Mouse (Mus musculus) midbrain, postnatal 0 days (tissue): ENCODE measurements around the gene Zcchc10. TPM values are rescaled to one million over a fixed set of nuclear protein-coding genes. Genes with fewer than 3 reads are reported as not detected.
A peak's percentile ranks its signal among the peaks of the same experiment; 100 is the strongest.

Source experiments
- ATAC-seq: fragments of 200-750 bp; cut with Nextera tagmentation; 2 replicates; pipeline ENCODE4 v1.8.0; 2017; ENCODE audit warnings: moderate number of reproducible peaks, mild to moderate bottlenecking, moderate TSS enrichment, moderate library complexity; ENCODE audit not compliant: low FRiP score
- DNase-seq: peaks from one replicate; pipeline ENCODE4 v3.0.0-alpha.2; 2015; ENCODE audit warnings: low spot score
- H3K27ac ChIP-seq: fragments of 300-500 bp; sonication (generic); 2 replicates; pipeline ENCODE4 v1.5.1; 2014; ENCODE audit warnings: low read depth, mild to moderate bottlenecking, low read length, mixed read lengths
- H3K27me3 ChIP-seq: fragments of 300-500 bp; sonication (generic); 2 replicates; pipeline ENCODE4 v1.6.1; 2014; ENCODE audit warnings: low read length, control low read depth, mixed read lengths; ENCODE audit not compliant: insufficient read depth
- H3K36me3 ChIP-seq: fragments of 300-500 bp; sonication (generic); 2 replicates; pipeline ENCODE4 v1.6.1; 2014; ENCODE audit warnings: low read length, control low read depth, mixed read lengths; ENCODE audit not compliant: insufficient read depth
- H3K4me1 ChIP-seq: fragments of 300-500 bp; sonication (generic); 2 replicates; pipeline ENCODE4 v1.6.1; 2014; ENCODE audit warnings: mild to moderate bottlenecking, control low read depth, antibody characterized with exemption, low read length, mixed read lengths; ENCODE audit not compliant: insufficient read depth
- H3K4me2 ChIP-seq: fragments of 300-500 bp; sonication (generic); 2 replicates; pipeline ENCODE4 v1.6.1; 2014; ENCODE audit warnings: low read depth, mild to moderate bottlenecking, low read length, mixed read lengths; ENCODE audit not compliant: poor library complexity, severe bottlenecking
- H3K4me3 ChIP-seq: fragments of 300-500 bp; sonication (generic); 2 replicates; pipeline ENCODE4 v1.5.1; 2014; ENCODE audit warnings: low read depth, mild to moderate bottlenecking, low read length, moderate library complexity
- H3K9ac ChIP-seq: fragments of 300-500 bp; sonication (generic); replicated peaks from 2 replicates; pipeline ENCODE4 v1.6.1; 2014; ENCODE audit warnings: mild to moderate bottlenecking, low read length, moderate library complexity, mixed read lengths; ENCODE audit not compliant: poor library complexity, severe bottlenecking
- H3K9me3 ChIP-seq: fragments of 300-500 bp; sonication (generic); 2 replicates; pipeline ENCODE4 v1.6.1; 2016; ENCODE audit warnings: low read length, control low read depth
- CTCF ChIP-seq: IDR thresholded peaks from 2 replicates; pipeline ENCODE4 v1.5.1; 2016; ENCODE audit warnings: antibody characterized with exemption, mild to moderate bottlenecking
- WGBS: fragments of 180-500 bp; shearing (Covaris S2); extraction: QIAGEN DNeasy Blood & Tissue Kit; methylation state at CpG from one replicate; pipeline ENCODE4 v1.1.7; 2014; 5-methylcytosine and 5-hydroxymethylcytosine counted together
- polyA plus RNA-seq: library from polyadenylated mRNA; unstranded; fragments of >200 nt; fragmentation: Nextera tagmentation; extraction: Ambion mirVana; gene quantifications from 2 replicates; pipeline ENCODE4 v1.2.1, GENCODE M21; 2015
- total RNA-seq: library from RNA; depleted of rRNA; stranded (reverse); fragments of >200 nt; gene quantifications from 2 replicates; pipeline ENCODE4 v1.2.3, GENCODE M21; 2014; rRNA removed

The Zcchc10 gene
- total and polyA plus RNA-seq, 2 experiments from 2014 or later = 0.11 to 17.4 TPM

- no peaks in the 10 kb centered on the region for H3K4me1 ChIP-seq
- under 1% methylated on average over 34 of the region's 35 CpGs for WGBS
- peak; percentile 77 for DNase-seq
- peak overlapping the region; percentile 78 for H3K4me2 ChIP-seq
- peak overlapping the region; percentile 97 for H3K9ac ChIP-seq
- peak overlapping the region; percentile 96 for H3K4me3 ChIP-seq
- no peaks in the 10 kb centered on the region for H3K27me3 ChIP-seq
- no peaks in the 10 kb centered on the region for H3K36me3 ChIP-seq
- ATAC-seq = peak; percentile 53
- H3K9me3 ChIP-seq = no peaks in the 10 kb centered on the region
- no peak for TF ChIP-seq CTCF
- peak overlapping the region; percentile 99 for H3K27ac ChIP-seq
These were observed 26.9 kb downstream of the Zcchc10 start for GRCm38 (mm10) chr11:53351224-53351942.

- Histone ChIP-seq H3K27ac (peak overlapping the region; percentile 99), H3K9ac (peak overlapping the region; percentile 97), H3K4me2 (peak overlapping the region; percentile 78), H3K4me3 (peak overlapping the region; percentile 96), H3K36me3 (no peaks in the 10 kb centered on the region), H3K27me3 (no peaks in the 10 kb centered on the region), H3K4me1 (no peaks in the 10 kb centered on the region), H3K9me3 (no peaks in the 10 kb centered on the region)
- WGBS = 3% methylated on average over 14 of the region's 14 CpGs
- no peak for ATAC-seq
- no peak for TF ChIP-seq CTCF
- peak; percentile 1 for DNase-seq
These were observed 27.6 kb downstream of the Zcchc10 start for GRCm38 (mm10) chr11:53351943-53352590.

DNA sequence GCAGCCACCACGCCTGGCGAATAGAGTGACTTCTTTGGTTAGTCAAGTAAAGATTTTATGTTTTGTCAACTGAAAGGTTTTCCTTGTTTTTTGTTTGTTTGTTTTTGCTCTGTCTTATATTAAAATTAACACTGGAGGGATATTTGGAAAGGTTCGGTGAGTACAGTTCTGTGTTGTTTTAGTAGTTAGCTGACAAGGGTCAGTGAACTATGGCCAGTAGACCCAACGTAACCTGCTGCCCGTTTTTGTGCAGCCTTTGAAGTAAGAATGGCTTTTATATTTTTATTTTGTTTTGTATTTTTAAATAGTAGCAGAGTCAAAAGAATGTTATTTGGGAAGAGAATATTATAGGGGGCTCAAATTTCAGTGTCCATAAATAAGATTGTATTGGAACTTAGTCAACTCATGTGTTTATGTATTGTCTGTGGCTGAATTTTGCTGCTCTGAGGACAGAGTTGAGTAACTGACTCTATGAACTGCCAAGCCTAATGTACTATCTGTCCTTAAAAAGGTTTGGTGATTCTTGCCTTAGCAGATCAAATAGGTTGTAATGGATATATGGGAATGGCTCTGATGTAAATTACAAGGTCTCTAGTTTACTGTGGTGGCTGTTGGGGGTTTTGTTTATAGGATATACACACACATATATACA is 34.2 kb downstream of the Zcchc10 start:
- Histone ChIP-seq H3K4me3 (no peak overlapping the region), H3K27ac (no peak overlapping the region), H3K4me1 (no peaks in the 10 kb centered on the region), H3K9ac (no peak overlapping the region), H3K9me3 (no peaks in the 10 kb centered on the region), H3K27me3 (no peaks in the 10 kb centered on the region), H3K4me2 (no peak overlapping the region), H3K36me3 (no peaks in the 10 kb centered on the region)
- no peak for DNase-seq
- no peak for ATAC-seq
- TF ChIP-seq CTCF = no peak
- WGBS = 96% methylated on average over 5 of the region's 5 CpGs

- ATAC-seq (no peak), DNase-seq (no peak)
- H3K4me2 ChIP-seq = no peak overlapping the region
- H3K9me3 ChIP-seq = no peaks in the 10 kb centered on the region
- no peaks in the 10 kb centered on the region; the same call in 1 of the 2 replicates for H3K36me3 ChIP-seq
- no peak overlapping the region for H3K4me3 ChIP-seq
- H3K4me1 ChIP-seq = no peaks in the 10 kb centered on the region
- no peak overlapping the region for H3K9ac ChIP-seq
- WGBS = 91% methylated on average over 2 of the region's 2 CpGs
- no peaks in the 10 kb centered on the region for H3K27me3 ChIP-seq
- no peak overlapping the region for H3K27ac ChIP-seq
- no peak for TF ChIP-seq CTCF
These were observed 42.6 kb downstream of the Zcchc10 start for GRCm38 (mm10) chr11:53367032-53367431.

GRCm38 (mm10) chr11:53378918-53379317 is 54.4 kb downstream of the Zcchc10 start:
- 86% methylated on average over 1 of the region's 1 CpGs for WGBS
- H3K27me3 ChIP-seq = no peaks in the 10 kb centered on the region
- peaks cover 27% of the 10 kb centered on the region; the same call in 1 of the 2 replicates for H3K36me3 ChIP-seq
- no peaks in the 10 kb centered on the region for H3K4me1 ChIP-seq
- H3K9ac ChIP-seq = no peak overlapping the region
- no peak for DNase-seq
- no peak for TF ChIP-seq CTCF
- H3K27ac ChIP-seq = no peak overlapping the region
- no peak overlapping the region for H3K4me3 ChIP-seq
- no peaks in the 10 kb centered on the region for H3K9me3 ChIP-seq
- no peak for ATAC-seq
- no peak overlapping the region for H3K4me2 ChIP-seq

Other genes starting within 250 kb of the Zcchc10 start
- gene Hspa4, start 24.2 kb upstream of the Zcchc10 start, total RNA-seq = 93.7 and 112 TPM in 2 replicates
- gene Hspa4, start 24.2 kb upstream of the Zcchc10 start, polyA plus RNA-seq = 42.8 and 43.3 TPM in 2 replicates
- gene Aff4, start 26.2 kb downstream of the Zcchc10 start, total RNA-seq = 103 and 126 TPM in 2 replicates
- 64.6 and 90.2 TPM in 2 replicates for gene Aff4, start 26.2 kb downstream of the Zcchc10 start, polyA plus RNA-seq
- gene Leap2, start 98.5 kb downstream of the Zcchc10 start, total RNA-seq = not detected in 2 replicates
- not detected in 2 replicates for gene Leap2, start 98.5 kb downstream of the Zcchc10 start, polyA plus RNA-seq
- 19.6 and 23.8 TPM in 2 replicates for gene Uqcrq, start 106.2 kb downstream of the Zcchc10 start, total RNA-seq
- gene Uqcrq, start 106.2 kb downstream of the Zcchc10 start, polyA plus RNA-seq = 860 and 944 TPM in 2 replicates
- 0.05 and 5.5 TPM in 2 replicates for gene Gdf9, start 106.3 kb downstream of the Zcchc10 start, total RNA-seq
- gene Gdf9, start 106.3 kb downstream of the Zcchc10 start, polyA plus RNA-seq = 1.1 and 2.3 TPM in 2 replicates
- gene Gm10447, start 132.4 kb downstream of the Zcchc10 start, total RNA-seq = not detected in 2 replicates
- 0.11 TPM in 2 replicates for gene Gm10447, start 132.4 kb downstream of the Zcchc10 start, polyA plus RNA-seq
- 5.4 and 10.9 TPM in 2 replicates for gene Shroom1, start 132.5 kb downstream of the Zcchc10 start, total RNA-seq
- 3.4 and 4.1 TPM in 2 replicates for gene Shroom1, start 132.5 kb downstream of the Zcchc10 start, polyA plus RNA-seq
- gene Gm9837, start 145.8 kb downstream of the Zcchc10 start, total RNA-seq = not detected in 2 replicates
- not detected in 2 replicates for gene Gm9837, start 145.8 kb downstream of the Zcchc10 start, polyA plus RNA-seq
- gene Gm9945, start 155.5 kb downstream of the Zcchc10 start, total RNA-seq = not detected in 2 replicates
- 0.33 and 0.43 TPM in 2 replicates for gene Gm9945, start 155.5 kb downstream of the Zcchc10 start, polyA plus RNA-seq
- 6.6 and 7.3 TPM in 2 replicates for gene Sowaha, start 155.6 kb downstream of the Zcchc10 start, total RNA-seq
- 3.5 and 4.0 TPM in 2 replicates for gene Sowaha, start 155.6 kb downstream of the Zcchc10 start, polyA plus RNA-seq
- 44.8 and 54.6 TPM in 2 replicates for gene Sept8, start 194.6 kb downstream of the Zcchc10 start, total RNA-seq
- gene Sept8, start 194.6 kb downstream of the Zcchc10 start, polyA plus RNA-seq = 18.7 and 19.7 TPM in 2 replicates
- 114 and 117 TPM in 2 replicates for gene Kif3a, start 242.7 kb downstream of the Zcchc10 start, total RNA-seq
- gene Kif3a, start 242.7 kb downstream of the Zcchc10 start, polyA plus RNA-seq = 335 and 386 TPM in 2 replicates